Mouse (Mus musculus): Measurements from ENCODE around the gene Pla2r1. TPM values are rescaled to one million over a fixed set of nuclear protein-coding genes. Genes with fewer than 3 reads are reported as not detected.

Gene Pla2r1
- total RNA-seq (2015): 0.54 and 1.8 TPM in 2 replicates
- total RNA-seq (2017): 0.68 and 0.71 TPM in 2 replicates

DNA sequence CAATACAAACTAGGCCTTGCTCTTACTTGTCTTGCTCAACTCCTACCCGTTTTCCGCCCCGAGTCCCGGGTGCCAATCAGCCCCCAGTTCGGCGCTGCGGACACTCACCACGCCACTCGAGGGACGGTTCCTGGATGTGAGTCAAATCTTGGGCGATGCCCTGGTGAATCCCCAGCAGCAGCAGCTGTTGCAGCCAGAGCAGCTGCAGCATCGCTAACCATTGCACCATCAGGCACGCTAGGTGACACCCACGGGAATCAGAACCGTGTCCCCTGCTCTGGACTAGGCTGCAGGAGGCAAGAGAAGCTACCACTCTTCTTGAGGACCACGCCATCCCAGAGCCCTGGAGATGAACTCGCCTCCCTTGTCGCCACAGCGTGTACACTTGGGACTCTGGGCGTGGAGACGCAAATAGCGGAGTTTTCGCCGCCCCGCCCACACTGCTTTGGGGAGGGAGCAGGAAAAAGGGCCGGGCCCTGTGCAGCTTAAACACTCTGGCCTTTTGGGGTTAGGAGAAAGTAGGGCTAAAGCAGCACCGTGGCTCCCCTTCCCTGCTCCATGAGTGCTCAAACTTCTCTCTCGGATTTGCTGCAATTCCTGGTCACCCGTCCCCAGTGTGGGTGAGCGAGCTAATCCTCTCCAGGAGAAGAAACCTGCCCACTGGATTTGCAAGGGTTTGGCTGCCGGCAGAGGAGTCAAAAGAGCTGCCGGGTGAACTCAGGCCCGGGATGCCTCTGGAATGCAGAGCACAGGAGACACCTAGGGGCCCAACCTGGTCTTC lies at the start of gene Pla2r1:
Pla2r1 (minus strand) TSS at position 407 of the 781 bp plus-strand sequence.
- peak; percentile 87 for ATAC-seq (replicated peaks; ENCODE audit: poor library complexity)

DNA sequence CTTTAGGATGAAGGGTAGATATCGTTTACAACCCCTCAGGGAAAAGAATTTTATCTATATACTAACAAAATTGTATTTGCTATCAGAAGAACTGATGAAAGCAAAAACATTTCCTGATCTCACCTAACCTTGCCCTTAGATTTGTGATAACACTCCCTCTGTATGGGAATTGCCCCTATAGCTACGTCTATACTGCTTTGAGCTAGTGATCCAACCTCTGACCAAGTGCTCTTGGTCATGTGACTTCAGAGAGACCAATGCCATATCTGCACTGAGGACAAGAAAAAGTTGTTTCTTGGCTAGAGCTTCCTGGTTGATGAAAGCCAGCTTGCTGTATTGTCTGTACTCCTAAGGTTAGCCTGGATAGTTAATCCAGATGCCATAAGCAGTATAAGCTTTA lies 48.2 kb upstream of the Pla2r1 start:
- ATAC-seq (replicated peaks; ENCODE audit: poor library complexity): no peak

DNA sequence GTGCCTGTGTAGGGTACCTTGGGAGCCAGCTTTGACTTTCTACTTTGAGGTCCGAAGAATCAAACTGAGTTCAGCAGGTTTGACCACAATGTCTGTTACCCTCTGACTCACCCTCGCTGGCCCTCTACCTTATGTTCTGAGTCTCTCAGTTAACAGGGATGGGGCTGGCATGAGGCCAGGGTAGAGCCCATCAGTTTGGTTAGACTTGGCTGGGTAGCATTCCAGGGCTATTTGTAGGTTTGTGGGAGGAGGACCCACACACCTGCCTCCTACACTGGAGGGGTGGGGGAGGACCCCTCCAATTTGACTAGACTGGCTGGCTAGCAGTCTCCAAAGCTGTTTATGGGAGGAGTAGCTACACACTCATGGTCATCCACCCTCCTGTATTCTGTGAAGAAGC lies 47.8 kb upstream of the Pla2r1 start:
- no peak for ATAC-seq (replicated peaks; ENCODE audit: poor library complexity)

DNA sequence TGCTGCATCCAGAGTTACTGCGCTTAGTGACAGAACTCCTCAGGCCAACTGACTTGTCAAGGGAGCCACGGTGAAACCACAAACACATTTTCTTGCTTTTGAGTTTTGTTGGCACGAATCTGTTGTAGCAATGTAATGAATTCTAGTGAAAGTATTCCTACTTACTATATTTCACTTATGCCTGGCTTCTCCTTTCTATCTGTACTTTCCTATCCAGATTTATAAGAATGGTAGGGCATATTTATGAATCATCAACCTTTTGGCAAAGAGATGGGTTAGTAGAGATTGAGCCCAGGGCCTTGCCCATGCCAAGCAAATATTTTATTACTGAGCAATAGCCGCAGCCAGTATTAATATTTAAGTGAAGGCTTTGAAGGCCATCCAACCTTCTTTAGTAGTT lies 30.3 kb upstream of the Pla2r1 start:
- ATAC-seq (replicated peaks; ENCODE audit: poor library complexity): no peak

DNA sequence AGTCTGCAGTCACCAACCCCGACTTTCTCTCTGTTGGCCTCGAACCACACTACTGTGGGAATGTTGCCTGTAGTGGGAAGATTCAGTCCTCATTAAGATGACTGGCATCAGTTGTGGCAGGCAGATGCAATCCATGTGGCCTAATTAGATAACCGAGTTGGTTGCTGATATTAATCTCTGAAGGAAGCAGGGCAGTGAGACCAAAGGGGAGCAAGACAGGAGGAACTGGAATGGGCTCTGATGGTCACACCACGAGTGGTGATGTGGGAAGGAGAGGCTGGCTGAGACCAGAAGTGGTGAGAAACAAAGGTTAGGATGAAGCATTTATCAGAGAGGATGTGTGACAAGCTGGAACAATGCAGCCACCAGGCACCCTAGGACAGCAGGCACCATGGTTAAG lies 1.5 kb upstream of the Pla2r1 start:
- ATAC-seq (replicated peaks; ENCODE audit: poor library complexity): no peak

DNA sequence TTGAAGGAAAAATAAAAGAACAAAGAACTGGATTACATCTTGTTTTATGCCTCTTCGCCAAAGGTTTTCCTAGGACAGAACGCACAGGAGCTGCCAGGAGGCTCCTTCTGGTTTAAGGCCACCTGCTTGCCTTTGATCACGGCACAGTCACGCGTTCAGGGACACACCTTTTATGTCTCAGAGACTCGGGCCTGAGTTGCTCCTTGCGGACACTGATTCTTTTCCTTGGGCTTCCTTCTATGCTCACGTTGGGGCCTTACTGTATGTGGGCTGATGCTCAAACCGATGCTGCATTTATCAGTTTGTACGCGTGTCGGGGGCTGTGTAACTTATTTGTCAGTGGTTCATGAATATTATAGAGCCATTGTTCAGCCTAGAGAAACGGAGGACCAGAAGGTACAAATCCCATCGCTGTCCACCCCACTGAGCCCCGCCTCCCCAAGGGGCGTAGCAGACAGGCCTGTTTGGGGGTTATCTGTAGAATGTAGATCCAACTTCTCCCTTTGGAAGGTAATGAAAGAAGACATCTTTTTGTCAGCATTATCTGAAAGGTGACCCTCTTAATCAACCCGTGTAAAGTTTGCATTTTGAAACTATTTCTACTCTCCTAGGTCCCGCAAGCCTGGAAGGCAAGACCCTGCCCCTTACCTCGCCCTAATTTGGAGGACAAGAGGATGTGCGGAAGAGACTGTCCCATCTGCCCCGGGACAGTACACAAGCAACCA lies 769 bp downstream of the Pla2r1 start:
- ATAC-seq (replicated peaks; ENCODE audit: poor library complexity): no peak

DNA sequence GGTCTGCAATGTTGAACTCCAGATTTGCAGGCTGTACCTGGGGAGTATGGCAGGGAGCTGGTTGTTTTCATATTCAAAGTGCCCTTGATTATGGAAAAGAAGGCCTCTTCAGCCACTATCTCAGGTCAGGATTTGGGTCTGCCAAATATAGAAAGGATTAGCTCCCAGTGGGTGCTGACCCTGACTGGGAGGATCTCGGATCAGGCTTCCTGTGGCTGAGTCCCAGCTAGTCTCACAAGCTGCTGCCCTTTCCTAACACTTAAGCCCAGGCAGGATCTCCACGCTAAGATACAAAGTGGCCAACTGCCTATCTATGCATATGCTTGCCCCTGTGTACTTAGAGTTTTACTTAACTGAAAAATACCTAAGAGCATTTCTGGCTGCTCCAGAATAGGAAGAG lies 1.4 kb downstream of the Pla2r1 start:
- no peak for ATAC-seq (replicated peaks; ENCODE audit: poor library complexity)

DNA sequence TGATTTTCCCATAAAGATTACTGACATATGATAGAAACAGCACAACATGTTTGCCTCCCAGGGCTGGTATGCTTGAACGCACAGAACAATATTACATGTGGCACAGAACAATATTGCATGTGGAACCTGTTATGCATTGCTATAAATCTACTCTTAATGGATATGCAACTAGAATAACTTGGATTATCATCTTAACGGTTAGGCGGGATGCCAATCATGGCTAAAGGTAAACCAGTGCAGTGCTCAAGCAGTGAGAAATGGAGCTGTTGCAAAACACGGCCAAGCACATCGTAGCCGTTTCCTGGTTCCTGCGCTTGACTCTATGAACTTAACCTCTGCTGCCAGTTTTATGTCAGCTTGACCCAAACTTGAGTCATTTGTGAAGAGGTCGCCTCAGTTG lies 2.6 kb downstream of the Pla2r1 start:
- no peak for ATAC-seq (replicated peaks; ENCODE audit: poor library complexity)

DNA sequence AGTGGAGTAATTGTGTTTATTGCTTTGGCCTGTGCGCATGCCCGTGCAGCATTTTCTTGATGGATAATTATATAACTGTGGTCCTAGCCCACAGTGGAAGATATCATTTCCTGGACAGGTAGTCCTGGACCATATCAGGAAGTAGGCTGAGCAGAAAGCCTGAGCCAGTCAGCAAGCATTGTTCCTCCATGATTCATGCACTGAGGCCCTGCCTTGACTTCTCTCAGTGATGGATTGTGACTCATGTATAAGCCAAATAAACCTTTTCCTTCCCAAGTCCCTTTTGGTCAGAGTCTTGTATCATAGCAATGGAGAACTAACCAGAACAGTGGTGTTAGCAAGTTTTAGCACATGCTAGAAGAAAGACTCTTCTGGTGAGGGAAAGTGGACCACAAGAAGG lies 3.3 kb downstream of the Pla2r1 start:
- no peak for ATAC-seq (replicated peaks; ENCODE audit: poor library complexity)

DNA sequence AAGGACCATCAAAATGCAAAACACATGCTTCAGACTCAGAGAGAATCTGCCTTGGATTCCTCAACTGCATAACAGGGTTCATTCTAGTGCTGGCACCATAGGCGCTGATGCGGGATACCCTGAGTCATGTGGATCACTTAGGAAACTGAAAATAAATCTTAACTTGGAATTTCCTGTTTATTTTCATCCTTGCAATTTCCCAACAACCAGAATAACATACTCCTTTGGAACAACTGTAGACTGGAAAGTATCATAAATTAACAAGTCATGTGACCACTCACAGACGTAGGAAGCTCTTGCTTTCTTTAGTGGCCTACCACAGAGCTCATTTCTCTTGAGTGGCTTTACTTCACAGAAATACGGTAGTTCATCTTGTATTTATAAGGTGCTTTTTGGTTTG lies 7.0 kb downstream of the Pla2r1 start:
- ATAC-seq (replicated peaks; ENCODE audit: poor library complexity): no peak

DNA sequence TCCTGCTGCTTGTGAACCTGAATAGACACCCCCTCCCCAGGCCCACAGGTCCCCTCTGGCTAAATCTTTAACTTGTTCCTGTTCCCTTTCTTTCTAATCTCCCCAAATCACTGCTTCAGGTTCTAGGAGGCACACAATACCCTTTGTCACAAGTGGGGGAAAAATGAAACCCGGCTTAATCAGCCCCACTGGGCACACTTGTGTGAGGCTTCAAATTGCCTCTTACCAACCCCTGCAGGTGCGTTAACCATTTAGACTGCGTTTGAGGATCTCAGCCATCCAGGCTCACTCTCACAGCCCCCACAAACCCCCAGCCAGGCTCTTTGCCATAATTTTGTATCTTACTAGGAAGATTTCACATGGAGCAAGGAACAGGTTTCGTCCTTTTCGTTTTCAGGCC lies 9.1 kb downstream of the Pla2r1 start:
- no peak for ATAC-seq (replicated peaks; ENCODE audit: poor library complexity)

DNA sequence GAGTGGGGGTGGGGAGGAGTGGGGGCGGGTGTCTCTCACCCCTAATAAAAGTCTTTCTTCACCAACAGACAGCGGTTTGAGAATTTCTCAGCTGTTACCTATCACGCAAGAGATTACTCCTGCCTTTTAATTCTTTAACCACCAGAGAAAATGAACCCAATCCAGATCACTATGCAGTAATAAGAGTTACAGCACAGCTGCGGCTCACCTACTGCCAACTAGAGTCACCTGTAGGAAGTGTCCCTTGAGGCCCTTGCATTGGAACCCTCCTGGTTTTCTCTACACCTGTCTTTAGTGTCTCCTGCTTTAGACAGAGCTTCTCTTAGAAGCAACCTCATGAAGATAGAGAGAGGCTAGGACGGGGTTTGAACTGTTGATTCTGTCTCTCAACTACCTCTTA lies 11.4 kb downstream of the Pla2r1 start:
- no peak for ATAC-seq (replicated peaks; ENCODE audit: poor library complexity)

DNA sequence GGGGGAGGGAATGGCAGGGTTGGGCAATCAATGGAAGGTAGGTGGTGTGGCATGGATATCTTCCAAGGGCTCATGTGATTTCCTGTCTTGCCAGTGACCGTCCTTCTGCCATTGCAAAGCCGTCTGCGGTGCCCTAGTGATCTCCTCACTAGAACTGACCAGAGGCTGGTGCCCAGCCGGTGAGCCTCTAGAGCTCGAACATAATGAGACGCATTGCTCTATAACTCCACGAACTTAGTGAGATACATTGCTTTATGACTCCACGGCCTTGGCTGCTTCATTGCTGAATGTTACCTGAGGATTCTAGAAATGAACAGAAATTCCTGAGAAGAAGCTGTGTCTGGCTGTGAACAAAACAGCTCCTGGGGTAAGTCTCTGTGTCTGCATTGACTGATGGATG lies 12.8 kb downstream of the Pla2r1 start:
- ATAC-seq (replicated peaks; ENCODE audit: poor library complexity): no peak

DNA sequence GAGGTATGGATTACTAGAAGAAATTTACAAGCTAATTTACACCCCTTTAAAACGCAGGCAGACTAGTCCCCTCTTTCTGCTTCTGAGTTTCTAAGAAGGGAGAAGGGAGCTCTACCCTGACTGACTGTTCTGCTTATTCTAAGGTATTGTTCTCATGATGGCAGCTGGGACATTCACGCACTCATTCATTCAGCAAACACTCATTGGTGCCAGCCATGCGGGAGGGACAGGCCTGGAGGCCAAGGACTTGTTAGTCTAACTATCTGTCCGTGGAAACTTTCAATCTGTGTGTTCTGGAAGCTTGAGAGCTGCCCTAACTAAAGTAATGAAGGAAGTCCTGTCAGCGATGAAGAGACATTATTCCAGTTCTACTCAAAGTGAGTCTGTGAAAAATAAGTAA lies 14.4 kb downstream of the Pla2r1 start:
- ATAC-seq (replicated peaks; ENCODE audit: poor library complexity): no peak

DNA sequence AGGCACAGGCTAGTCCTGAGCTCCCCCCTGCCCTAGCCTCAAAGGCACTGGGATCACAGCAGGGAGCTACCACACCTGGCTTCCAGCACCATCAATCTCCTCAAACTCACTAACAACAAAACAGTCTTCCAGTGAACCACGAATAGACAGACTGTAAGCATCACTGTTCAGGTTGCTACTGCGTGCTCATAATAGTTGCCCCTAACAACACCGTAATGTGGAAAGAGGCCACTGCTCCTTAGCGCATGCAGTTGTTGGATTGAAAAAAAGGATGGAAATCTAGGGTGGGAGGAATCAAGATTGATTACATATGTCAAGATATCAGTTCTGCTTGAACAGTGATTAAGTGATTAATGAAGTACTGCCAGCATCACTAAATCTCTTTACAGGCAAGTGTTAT lies 14.8 kb downstream of the Pla2r1 start:
- no peak for ATAC-seq (replicated peaks; ENCODE audit: poor library complexity)

DNA sequence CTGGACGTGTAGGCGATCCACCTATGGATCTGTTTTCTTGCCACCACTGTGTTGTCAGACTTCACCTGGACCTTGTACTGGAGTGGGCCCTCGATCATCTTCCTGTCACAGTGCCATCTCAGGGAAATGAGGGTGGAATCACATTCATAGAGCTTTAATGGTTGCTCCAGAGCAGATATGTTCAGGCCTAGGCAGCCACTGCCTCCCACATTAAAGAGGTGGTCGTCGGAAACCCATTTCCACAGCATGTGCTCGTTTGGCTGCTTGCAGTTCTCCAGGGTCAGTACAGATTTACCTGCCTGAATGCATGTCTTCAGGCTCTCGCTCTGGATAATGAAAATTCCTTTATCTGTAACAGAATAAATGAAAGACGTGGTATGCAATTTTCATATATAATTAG lies 18.4 kb downstream of the Pla2r1 start:
- no peak for ATAC-seq (replicated peaks; ENCODE audit: poor library complexity)

DNA sequence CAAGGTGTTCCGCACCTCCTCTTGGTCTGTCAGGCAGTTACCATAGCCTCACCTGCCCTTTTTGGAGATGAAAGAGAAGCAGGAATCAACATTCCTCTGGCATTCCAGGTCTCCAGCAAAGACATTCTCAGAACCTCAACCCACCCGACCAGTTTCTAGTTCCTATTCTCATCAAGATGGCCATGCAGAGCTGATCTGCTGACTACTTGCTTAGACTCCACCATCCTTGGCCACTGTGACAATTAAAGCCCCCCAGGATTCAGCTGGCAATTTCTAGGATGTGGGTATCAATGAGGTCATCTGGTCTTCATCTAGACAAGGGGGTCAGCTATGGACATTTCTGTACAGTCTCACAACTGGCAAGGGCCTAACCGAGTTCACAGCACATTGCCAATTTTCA lies 20.1 kb downstream of the Pla2r1 start:
- no peak for ATAC-seq (replicated peaks; ENCODE audit: poor library complexity)

DNA sequence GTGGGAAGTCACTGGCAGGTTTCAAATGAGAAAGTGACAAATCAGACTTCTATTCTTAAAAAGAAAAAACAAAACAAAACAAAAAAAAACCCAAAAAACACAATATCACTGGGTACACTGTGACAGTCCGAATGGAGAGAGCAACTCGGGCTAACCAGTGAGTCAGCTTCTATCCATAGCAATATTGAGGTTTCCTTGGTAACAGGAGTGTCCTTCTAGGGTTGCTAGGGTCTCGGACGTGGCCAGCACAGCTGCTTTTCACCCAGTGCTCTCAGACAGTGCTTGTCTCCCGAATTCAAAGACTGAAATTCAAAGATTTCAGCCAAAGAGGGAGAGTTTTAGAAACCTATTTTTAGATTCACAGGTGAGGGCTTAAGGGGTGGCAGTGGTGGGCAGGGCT lies 20.6 kb downstream of the Pla2r1 start:
- no peak for ATAC-seq (replicated peaks; ENCODE audit: poor library complexity)

DNA sequence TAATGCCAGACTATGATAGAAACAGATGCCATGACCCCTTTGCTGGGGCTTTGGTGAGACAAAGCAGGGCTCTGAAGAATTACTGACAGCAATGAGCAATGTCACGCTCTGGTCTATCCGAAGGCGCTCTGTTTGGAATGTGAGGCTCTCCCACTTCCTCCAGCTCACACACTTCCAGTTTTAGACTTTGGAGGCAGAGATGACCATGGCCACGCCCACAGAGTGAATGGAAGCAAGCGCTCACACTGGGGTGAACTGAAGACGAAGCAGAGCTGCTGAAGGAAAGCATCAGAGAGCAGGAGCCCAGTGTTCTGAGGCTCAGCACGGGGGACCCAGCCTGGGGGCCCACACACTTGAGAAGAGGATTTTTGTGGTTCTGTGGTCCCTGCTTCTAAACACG lies 37.3 kb downstream of the Pla2r1 start:
- ATAC-seq (replicated peaks; ENCODE audit: poor library complexity): no peak

DNA sequence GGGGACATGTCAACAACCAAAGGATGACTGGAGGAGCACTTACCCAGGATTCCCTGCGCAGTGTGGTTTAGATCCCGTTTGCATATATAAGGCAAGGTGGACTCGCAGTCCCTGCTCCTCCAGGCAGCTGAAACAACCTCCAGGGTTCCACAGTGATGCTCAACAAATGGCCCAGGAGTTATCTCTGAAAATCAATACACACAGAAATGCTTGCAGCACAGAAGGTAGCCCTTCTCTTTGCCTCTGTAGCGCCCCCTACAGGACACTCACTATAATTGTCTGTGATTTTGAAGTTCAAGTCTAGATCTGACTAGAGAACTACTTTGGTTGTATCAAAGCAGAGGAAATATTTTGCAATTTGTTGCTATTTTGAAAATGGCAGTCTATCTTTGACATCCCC lies 38.2 kb downstream of the Pla2r1 start:
- ATAC-seq (replicated peaks; ENCODE audit: poor library complexity): no peak

DNA sequence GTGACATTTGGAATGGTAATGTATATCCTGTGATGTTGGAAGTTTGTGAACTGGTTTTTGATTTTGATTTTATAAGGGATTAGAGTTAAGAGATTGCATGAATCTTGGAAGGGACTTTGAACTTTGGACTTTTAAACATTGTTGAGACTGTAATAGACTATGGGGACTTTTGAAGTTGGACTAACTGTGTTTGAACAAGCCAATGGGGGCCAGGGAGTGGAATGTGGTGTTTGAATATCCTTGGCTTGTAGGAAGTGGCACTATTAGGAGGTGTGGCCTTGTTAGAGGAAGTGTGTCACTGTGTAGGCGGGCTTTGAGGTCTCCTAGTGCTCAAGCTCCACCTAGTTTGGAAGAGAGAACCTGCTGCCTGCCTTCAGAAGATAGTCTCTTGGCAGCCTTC lies 42.4 kb downstream of the Pla2r1 start:
- no peak for ATAC-seq (replicated peaks; ENCODE audit: poor library complexity)

DNA sequence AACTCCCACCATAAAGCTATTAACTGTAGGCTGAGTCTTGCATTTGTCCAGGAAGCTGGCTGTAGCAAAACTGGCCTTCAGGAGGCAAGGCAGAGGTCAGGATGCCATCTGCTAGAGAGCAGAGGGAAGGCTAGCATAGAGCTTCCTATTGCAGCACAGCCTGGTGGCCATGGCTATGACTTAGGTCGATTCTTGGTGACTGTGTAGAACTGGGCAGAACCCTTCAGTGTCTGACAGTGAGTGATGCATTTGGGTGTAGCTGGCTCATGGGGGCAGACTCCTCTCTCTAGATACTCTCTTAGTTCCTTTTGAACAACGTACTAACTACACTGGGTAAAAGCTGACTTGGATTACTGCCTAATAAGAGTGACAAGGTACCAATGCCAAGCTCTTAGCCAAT lies 48.0 kb downstream of the Pla2r1 start:
- ATAC-seq (replicated peaks; ENCODE audit: poor library complexity): peak; percentile 44

DNA sequence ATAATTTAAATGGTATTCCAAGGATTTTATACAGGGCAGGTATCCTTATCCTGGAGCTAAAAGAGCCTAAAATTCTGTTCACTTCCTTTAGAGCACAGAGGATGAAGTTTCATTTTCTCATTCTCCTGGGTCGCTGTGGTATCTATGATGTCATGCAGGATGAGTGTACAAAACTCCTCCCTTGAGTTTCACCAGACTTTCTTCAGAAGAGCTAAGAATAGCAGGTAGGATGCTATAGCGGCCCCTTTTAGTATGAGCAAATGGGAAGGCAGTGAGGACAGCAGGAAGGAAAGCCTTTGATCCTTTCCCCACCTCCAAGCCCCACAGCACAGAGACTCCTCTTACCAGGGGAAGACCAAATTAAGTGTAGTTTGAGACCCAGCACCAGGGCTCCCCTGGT lies 48.4 kb downstream of the Pla2r1 start:
- ATAC-seq (replicated peaks; ENCODE audit: poor library complexity): peak; percentile 73
